In the genomic region with DNA sequence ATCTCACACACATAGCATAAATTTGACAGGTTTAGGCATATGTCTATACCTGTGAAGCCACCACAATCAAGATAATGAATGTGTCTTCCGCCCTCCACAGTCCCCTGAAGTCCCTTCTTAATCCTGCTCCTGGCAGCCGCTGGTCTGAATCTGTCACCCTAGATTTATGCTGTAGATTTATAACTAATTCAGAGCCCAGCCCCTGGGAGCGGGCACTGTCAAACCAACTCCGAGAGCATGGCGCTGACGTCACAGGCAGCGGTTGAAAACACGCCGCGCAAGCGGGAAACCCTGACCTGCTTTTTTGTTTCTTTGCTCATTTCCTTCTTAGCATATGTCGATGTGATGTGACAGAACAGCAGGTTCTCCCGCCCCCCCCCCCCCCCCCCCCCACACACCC, we compare ENCODE assay signal across 8 mouse cellular contexts. TPM values are rescaled to one million over a fixed set of nuclear protein-coding genes. Genes with fewer than 3 reads are reported as not detected.
DNase-seq lines count a peak whose midpoint lies in the region; ATAC-seq lines count a peak whose summit lies in the region.

No protein-coding gene starts in this region.

- WGBS in hindbrain, embryonic 10.5 days, result 61% methylated on average over 13 of the region's 13 CpGs
- 37% methylated on average over 13 of the region's 13 CpGs for WGBS in liver, embryonic 15.5 days (ENCODE audit: insufficient replicate concordance)
- WGBS in stomach, embryonic 14.5 days, result 41% methylated on average over 13 of the region's 13 CpGs

- no peaks in the 10 kb centered on the region for H3K36me3 ChIP-seq in hindbrain, embryonic 10.5 days
- H3K36me3 ChIP-seq in liver, embryonic 15.5 days (replicated peaks), result no peaks in the 10 kb centered on the region
- no peaks in the 10 kb centered on the region for H3K36me3 ChIP-seq in stomach, embryonic 14.5 days (ENCODE audit: control insufficient read depth, insufficient read depth, low read length)

- no peak for ATAC-seq in liver, embryonic 15.5 days (ENCODE audit: insufficient read depth)
- ATAC-seq in stomach, embryonic 14.5 days (ENCODE audit: insufficient number of reproducible peaks, insufficient read depth, low FRiP score, low read depth), result no peak

- peak; percentile 5 to 10 for DNase-seq in cerebellum, adult 18-20 months
- no peak for DNase-seq in cerebellum, adult 8-10 months
- DNase-seq in CD4-positive, CD25-positive, alpha-beta regulatory T cell, adult 2 months (ENCODE audit: low read depth, low spot score), result peak; percentile 83
- no peak for DNase-seq in hindbrain, embryonic 10.5 days (ENCODE audit: low spot score)
- no peak for DNase-seq in spleen, postnatal 4 days (ENCODE audit: low spot score in 2 of 2)
- DNase-seq in yolk sac, embryonic 10.5 days (ENCODE audit: low spot score), result no peak

- H3K27ac ChIP-seq in hindbrain, embryonic 10.5 days, result no peak overlapping the region
- no peak overlapping the region for H3K27ac ChIP-seq in liver, embryonic 15.5 days (replicated peaks)
- H3K27ac ChIP-seq in stomach, embryonic 14.5 days (ENCODE audit: low read length), result no peak overlapping the region

- no peaks in the 10 kb centered on the region for H3K9me3 ChIP-seq in hindbrain, embryonic 10.5 days
- H3K9me3 ChIP-seq in liver, embryonic 15.5 days (replicated peaks), result no peaks in the 10 kb centered on the region
- no peaks in the 10 kb centered on the region for H3K9me3 ChIP-seq in stomach, embryonic 14.5 days (ENCODE audit: control insufficient read depth, low read depth, low read length)

- peak overlapping the region; percentile 39 for H3K4me3 ChIP-seq in hindbrain, embryonic 10.5 days
- no peak overlapping the region; the same call in 1 of the 2 replicates for H3K4me3 ChIP-seq in liver, embryonic 15.5 days (replicated peaks)
- no peak overlapping the region for H3K4me3 ChIP-seq in stomach, embryonic 14.5 days (ENCODE audit: low read depth, low read length)

- H3K4me1 ChIP-seq in hindbrain, embryonic 10.5 days (replicated peaks), result no peaks in the 10 kb centered on the region; the same call in 1 of the 2 replicates
- H3K4me1 ChIP-seq in liver, embryonic 15.5 days (replicated peaks), result peaks cover 5% of the 10 kb centered on the region; the same call in 1 of the 2 replicates
- no peaks in the 10 kb centered on the region for H3K4me1 ChIP-seq in stomach, embryonic 14.5 days (ENCODE audit: control insufficient read depth, insufficient read depth, low read length)

- H3K4me2 ChIP-seq in liver, embryonic 15.5 days, result peak overlapping the region; percentile 54
- H3K4me2 ChIP-seq in stomach, embryonic 14.5 days (replicated peaks; ENCODE audit: low read depth, low read length), result peak overlapping the region; percentile 25

- H3K27me3 ChIP-seq in hindbrain, embryonic 10.5 days (ENCODE audit: insufficient read depth, poor library complexity, severe bottlenecking), result no peaks in the 10 kb centered on the region
- H3K27me3 ChIP-seq in liver, embryonic 15.5 days, result peaks cover 9% of the 10 kb centered on the region
- no peaks in the 10 kb centered on the region for H3K27me3 ChIP-seq in stomach, embryonic 14.5 days (ENCODE audit: control insufficient read depth, insufficient read depth, low read length)

- no peak overlapping the region for H3K9ac ChIP-seq in liver, embryonic 15.5 days
- no peak overlapping the region for H3K9ac ChIP-seq in stomach, embryonic 14.5 days (replicated peaks; ENCODE audit: low read depth, low read length)

RNA-seq across cellular contexts. Expression of gene Stk24, which starts 25.3 kb away (rescaled TPM):
- 32.8 and 36.2 TPM in 2 replicates for polyA plus RNA-seq in hindbrain, embryonic 10.5 days (2016; fragmentation: Nextera tagmentation; extraction: Ambion mirVana)
- 27.0 and 29.3 TPM in 2 replicates for polyA plus RNA-seq in liver, embryonic 15.5 days (2015; fragmentation: Nextera tagmentation; extraction: Ambion mirVana)
- polyA plus RNA-seq in stomach, embryonic 14.5 days (2014; fragmentation: Nextera tagmentation; extraction: Ambion mirVana), result 46.3 and 48.5 TPM in 2 replicates

Comparison
In these comparisons a context has a peak if more than half of its experiments do, and no peak if none do; other contexts are left out.
1. DNase-seq: peak in cerebellum, adult 18-20 months (2 of 2) and CD4-positive, CD25-positive, alpha-beta regulatory T cell, adult 2 months (single experiment); none in cerebellum, adult 8-10 months (single experiment), hindbrain, embryonic 10.5 days (single experiment), spleen, postnatal 4 days (0 of 2) and yolk sac, embryonic 10.5 days (single experiment).